Mouse (Mus musculus): ENCODE data around the gene Gm20662. TPM values are rescaled to one million over a fixed set of nuclear protein-coding genes. Genes with fewer than 3 reads are reported as not detected.

The Gm20662 gene
- polyA plus RNA-seq, 1 experiment from 2014 or later: 0.53 TPM

DNA sequence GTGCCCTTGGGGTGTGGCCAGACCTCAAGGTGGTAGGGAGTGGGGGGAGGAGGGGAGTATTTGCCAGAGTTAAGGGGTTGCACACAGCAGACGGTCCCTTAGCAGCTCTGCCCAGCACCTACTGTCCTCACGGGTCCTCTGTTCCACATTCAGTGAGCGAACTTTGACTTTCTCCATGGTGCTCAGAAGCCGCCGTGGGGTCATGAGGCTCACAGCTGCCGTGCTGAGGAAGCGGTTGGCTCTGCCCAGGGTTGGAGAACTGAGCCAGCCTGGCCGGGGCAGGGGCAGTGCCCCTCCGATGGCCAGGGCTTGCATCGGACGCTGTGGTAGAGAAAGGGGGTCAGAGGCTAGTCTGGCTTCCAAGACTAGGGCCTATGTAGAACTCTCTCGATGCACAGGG is 67.2 kb downstream of the Gm20662 start:
- Histone ChIP-seq H3K4me3 (ENCODE audit: low read depth, low read length) (no peak overlapping the region), H3K27ac (ENCODE audit: low read depth, low read length) (no peak overlapping the region), H3K4me1 (ENCODE audit: control insufficient read depth, insufficient read depth, low read length) (no peaks in the 10 kb centered on the region), H3K36me3 (ENCODE audit: control insufficient read depth, insufficient read depth, low read length) (peaks cover 59% of the 10 kb centered on the region), H3K9ac (ENCODE audit: low read length) (no peak overlapping the region), H3K9me3 (replicated peaks; ENCODE audit: control insufficient read depth, low read length) (no peaks in the 10 kb centered on the region), H3K4me2 (ENCODE audit: low read length) (no peak overlapping the region), H3K27me3 (replicated peaks; ENCODE audit: control insufficient read depth, insufficient read depth, low read length) (no peaks in the 10 kb centered on the region)
- DNase-seq (ENCODE audit: low spot score) (no peak), ATAC-seq (no peak)
- 91% methylated on average over 12 of the region's 12 CpGs for WGBS

DNA sequence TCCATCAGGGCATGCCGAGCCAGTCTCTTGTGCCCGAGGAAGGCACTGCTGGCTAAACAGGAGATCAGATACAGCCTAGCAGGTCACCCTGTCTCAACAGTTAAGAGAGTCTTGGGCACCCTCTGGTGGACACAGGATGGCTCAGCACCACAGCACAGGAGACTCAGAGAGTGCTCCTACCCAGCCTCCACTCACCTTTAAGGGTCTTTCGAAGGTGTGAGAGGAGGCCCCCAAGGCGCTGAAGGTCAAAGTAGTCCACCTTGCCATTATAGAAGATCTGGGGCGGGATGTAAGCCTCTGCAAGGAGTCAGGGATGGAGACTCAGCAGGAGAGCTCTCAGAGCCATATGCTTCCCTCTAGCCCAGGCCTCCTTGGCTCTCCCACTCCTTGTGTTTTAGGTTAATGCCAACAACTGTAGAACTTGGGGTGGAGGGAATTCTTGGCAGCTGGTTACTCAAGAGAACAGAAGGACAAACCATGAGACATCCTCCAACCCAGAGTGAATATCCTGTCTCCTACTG is 69.4 kb downstream of the Gm20662 start:
- no peaks in the 10 kb centered on the region for H3K27me3 ChIP-seq (replicated peaks; ENCODE audit: control insufficient read depth, insufficient read depth, low read length)
- H3K4me1 ChIP-seq (ENCODE audit: control insufficient read depth, insufficient read depth, low read length): no peaks in the 10 kb centered on the region
- DNase-seq (ENCODE audit: low spot score): peak; percentile 64
- H3K9me3 ChIP-seq (replicated peaks; ENCODE audit: control insufficient read depth, low read length): no peaks in the 10 kb centered on the region
- ATAC-seq: peak; percentile 67
- peaks cover 57% of the 10 kb centered on the region for H3K36me3 ChIP-seq (ENCODE audit: control insufficient read depth, insufficient read depth, low read length)
- no peak overlapping the region for H3K9ac ChIP-seq (ENCODE audit: low read length)
- H3K4me3 ChIP-seq (ENCODE audit: low read depth, low read length): no peak overlapping the region
- WGBS: 42% methylated on average over 5 of the region's 5 CpGs
- H3K27ac ChIP-seq (ENCODE audit: low read depth, low read length): no peak overlapping the region
- H3K4me2 ChIP-seq (ENCODE audit: low read length): no peak overlapping the region

DNA sequence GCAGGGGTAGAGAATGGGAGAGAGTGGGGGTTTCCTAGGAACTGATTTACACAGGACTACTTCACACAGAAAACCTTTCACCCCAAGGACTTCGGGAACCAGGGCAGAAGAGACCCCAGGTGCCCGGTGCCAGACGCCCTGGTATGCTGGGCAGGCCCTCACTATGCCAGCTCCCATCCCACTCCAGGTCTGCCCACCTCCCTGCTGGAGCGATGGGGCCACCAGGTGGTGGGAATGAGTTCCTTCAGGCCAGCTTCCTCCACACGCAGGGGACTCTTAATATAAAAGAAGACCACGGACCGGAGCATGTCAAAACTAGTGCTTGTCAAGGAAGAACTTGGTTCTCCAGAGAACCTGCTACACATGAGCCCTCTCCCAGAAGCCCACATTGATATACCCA is 71.0 kb downstream of the Gm20662 start:
- no peaks in the 10 kb centered on the region for H3K27me3 ChIP-seq (replicated peaks; ENCODE audit: control insufficient read depth, insufficient read depth, low read length)
- no peak overlapping the region for H3K27ac ChIP-seq (ENCODE audit: low read depth, low read length)
- ATAC-seq (no peak), DNase-seq (ENCODE audit: low spot score) (no peak)
- H3K4me1 ChIP-seq (ENCODE audit: control insufficient read depth, insufficient read depth, low read length): no peaks in the 10 kb centered on the region
- no peak overlapping the region for H3K9ac ChIP-seq (ENCODE audit: low read length)
- H3K36me3 ChIP-seq (ENCODE audit: control insufficient read depth, insufficient read depth, low read length): peaks cover 58% of the 10 kb centered on the region
- WGBS: 86% methylated on average over 7 of the region's 7 CpGs
- no peak overlapping the region for H3K4me2 ChIP-seq (ENCODE audit: low read length)
- H3K9me3 ChIP-seq (replicated peaks; ENCODE audit: control insufficient read depth, low read length): no peaks in the 10 kb centered on the region
- H3K4me3 ChIP-seq (ENCODE audit: low read depth, low read length): no peak overlapping the region

DNA sequence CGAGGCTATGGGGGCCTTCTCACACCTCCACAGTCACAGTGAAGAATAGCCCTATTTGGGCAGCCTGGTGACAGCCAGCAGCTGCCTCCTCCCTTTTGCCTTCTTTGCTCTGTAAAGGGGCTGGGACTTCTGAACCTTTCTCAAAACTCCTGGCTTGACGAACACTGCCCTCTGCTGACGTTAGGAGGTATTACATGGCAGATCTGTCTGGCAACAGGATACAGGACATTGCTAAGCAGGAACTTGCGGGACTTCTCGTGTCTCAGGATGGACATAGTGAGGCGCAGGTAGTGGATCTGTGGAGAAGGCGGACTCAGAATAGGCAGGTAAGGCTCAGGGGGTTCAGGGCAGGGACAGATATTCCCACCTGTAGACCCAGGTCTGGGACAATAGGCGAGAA is 71.8 kb downstream of the Gm20662 start:
- H3K4me3 ChIP-seq (ENCODE audit: low read depth, low read length): no peak overlapping the region
- peaks cover 52% of the 10 kb centered on the region for H3K36me3 ChIP-seq (ENCODE audit: control insufficient read depth, insufficient read depth, low read length)
- DNase-seq (ENCODE audit: low spot score): peak; percentile 89
- H3K9me3 ChIP-seq (replicated peaks; ENCODE audit: control insufficient read depth, low read length): no peaks in the 10 kb centered on the region
- WGBS: 20% methylated on average over 8 of the region's 8 CpGs
- H3K4me1 ChIP-seq (ENCODE audit: control insufficient read depth, insufficient read depth, low read length): no peaks in the 10 kb centered on the region
- no peak overlapping the region for H3K27ac ChIP-seq (ENCODE audit: low read depth, low read length)
- H3K4me2 ChIP-seq (ENCODE audit: low read length): no peak overlapping the region
- H3K27me3 ChIP-seq (replicated peaks; ENCODE audit: control insufficient read depth, insufficient read depth, low read length): no peaks in the 10 kb centered on the region
- peak; percentile 38; the same call in 1 of the 2 replicates for ATAC-seq
- no peak overlapping the region for H3K9ac ChIP-seq (ENCODE audit: low read length)

DNA sequence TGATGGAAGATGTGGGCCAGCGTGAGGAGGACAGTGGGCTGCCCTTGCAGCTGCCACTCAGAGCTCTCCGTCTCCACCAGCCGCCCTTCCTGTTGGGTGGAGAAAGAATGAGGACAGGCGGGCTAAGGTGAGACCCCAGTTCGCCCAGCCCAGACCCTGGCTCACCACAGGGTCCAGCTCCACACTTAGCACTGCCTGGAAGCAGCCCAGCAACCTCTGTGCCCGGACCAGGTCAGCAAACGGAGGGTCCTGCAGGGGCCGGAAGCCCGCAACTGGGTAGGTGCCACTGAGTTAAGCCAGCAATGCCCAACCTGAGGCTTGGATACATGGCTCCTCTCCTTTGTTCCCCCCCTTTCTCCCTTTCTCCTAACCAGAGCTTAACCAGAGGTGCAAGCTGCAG is 72.9 kb downstream of the Gm20662 start:
- Histone ChIP-seq H3K36me3 (ENCODE audit: control insufficient read depth, insufficient read depth, low read length) (peaks cover 41% of the 10 kb centered on the region), H3K4me2 (ENCODE audit: low read length) (no peak overlapping the region), H3K4me1 (ENCODE audit: control insufficient read depth, insufficient read depth, low read length) (no peaks in the 10 kb centered on the region), H3K27me3 (replicated peaks; ENCODE audit: control insufficient read depth, insufficient read depth, low read length) (no peaks in the 10 kb centered on the region), H3K4me3 (ENCODE audit: low read depth, low read length) (no peak overlapping the region), H3K9me3 (replicated peaks; ENCODE audit: control insufficient read depth, low read length) (no peaks in the 10 kb centered on the region), H3K27ac (ENCODE audit: low read depth, low read length) (no peak overlapping the region), H3K9ac (ENCODE audit: low read length) (no peak overlapping the region)
- ATAC-seq (no peak), DNase-seq (ENCODE audit: low spot score) (no peak)
- 92% methylated on average over 9 of the region's 9 CpGs for WGBS

DNA sequence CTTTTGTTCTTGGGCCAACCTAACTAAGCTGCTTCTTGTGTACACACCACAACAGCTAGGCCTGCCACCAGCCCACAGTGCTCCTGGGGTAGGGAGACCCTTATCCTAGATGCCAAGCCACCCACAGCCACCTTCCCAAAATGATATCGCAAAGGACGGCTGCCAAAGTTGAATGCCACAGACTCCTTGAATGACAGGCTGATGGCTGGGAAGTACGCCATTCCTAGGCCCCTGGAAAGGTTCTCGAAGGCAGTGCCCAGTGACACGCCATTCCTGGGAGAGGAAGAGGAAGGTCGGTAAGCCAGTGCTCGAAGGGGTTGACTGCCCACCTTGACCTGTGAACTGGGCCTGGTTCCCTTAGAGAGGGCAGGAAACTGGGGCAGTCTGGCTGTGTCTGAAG is 73.4 kb downstream of the Gm20662 start:
- ATAC-seq (no peak), DNase-seq (ENCODE audit: low spot score) (no peak)
- WGBS: 91% methylated on average over 7 of the region's 7 CpGs

DNA sequence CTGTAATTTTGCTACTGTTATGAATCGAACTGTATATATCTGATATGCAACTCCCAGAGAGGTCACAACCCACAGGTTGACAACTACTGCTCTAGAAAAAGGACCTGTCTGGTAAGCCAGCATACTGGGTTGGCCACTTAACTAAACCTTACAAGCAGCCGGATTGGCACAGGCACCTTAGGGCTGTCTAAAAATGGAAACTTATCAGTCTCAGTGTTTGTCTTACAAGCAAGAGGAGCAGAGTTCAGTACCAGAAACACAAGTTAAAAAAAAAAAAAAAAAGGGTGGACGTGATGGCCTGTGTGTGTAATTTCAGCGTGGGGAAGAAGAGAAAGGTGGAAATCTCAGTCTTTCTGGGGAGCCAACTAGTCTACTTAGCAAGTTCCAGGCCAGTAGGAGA is 75.7 kb downstream of the Gm20662 start:
- Histone ChIP-seq H3K4me3 (ENCODE audit: low read depth, low read length) (no peak overlapping the region), H3K27me3 (replicated peaks; ENCODE audit: control insufficient read depth, insufficient read depth, low read length) (no peaks in the 10 kb centered on the region), H3K27ac (ENCODE audit: low read depth, low read length) (no peak overlapping the region), H3K9ac (ENCODE audit: low read length) (no peak overlapping the region), H3K36me3 (ENCODE audit: control insufficient read depth, insufficient read depth, low read length) (peaks cover 33% of the 10 kb centered on the region), H3K9me3 (replicated peaks; ENCODE audit: control insufficient read depth, low read length) (no peaks in the 10 kb centered on the region), H3K4me2 (ENCODE audit: low read length) (no peak overlapping the region), H3K4me1 (ENCODE audit: control insufficient read depth, insufficient read depth, low read length) (no peaks in the 10 kb centered on the region)
- DNase-seq (ENCODE audit: low spot score): no peak
- no peak for ATAC-seq
- 88% methylated on average over 4 of the region's 4 CpGs for WGBS

More for the DNA sequence above, 73.4 kb downstream of the Gm20662 start:
- H3K27me3 ChIP-seq (replicated peaks; ENCODE audit: control insufficient read depth, insufficient read depth, low read length): no peaks in the 10 kb centered on the region
- no peaks in the 10 kb centered on the region for H3K4me1 ChIP-seq (ENCODE audit: control insufficient read depth, insufficient read depth, low read length)
- H3K4me2 ChIP-seq (ENCODE audit: low read length): no peak overlapping the region
- peaks cover 36% of the 10 kb centered on the region for H3K36me3 ChIP-seq (ENCODE audit: control insufficient read depth, insufficient read depth, low read length)
- H3K27ac ChIP-seq (ENCODE audit: low read depth, low read length): no peak overlapping the region
- H3K9me3 ChIP-seq (replicated peaks; ENCODE audit: control insufficient read depth, low read length): no peaks in the 10 kb centered on the region
- H3K4me3 ChIP-seq (ENCODE audit: low read depth, low read length): no peak overlapping the region
- no peak overlapping the region for H3K9ac ChIP-seq (ENCODE audit: low read length)

DNA sequence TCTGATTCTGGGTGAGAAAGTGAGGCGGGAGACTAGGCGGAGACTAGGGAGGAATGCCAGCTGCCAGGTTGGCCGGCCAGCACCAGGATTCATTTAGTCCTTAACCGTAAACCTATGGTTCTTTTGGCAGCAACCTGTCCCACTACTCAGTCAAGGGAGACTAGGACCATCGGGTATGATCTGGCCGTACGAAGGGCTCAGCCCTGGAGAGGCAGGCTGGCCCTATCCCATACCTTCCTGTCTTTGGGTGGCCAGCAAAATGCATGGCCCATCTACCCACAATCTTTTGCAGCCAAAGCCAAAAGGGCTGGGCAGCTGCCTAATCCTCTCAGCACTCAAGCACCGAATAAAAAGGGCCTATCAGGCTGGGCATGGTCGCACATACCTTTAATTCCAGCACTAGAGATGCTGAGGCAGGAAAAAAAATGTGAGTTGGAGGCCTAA is 76.4 kb downstream of the Gm20662 start:
- Histone ChIP-seq H3K9me3 (replicated peaks; ENCODE audit: control insufficient read depth, low read length) (no peaks in the 10 kb centered on the region), H3K4me2 (ENCODE audit: low read length) (no peak overlapping the region), H3K4me1 (ENCODE audit: control insufficient read depth, insufficient read depth, low read length) (no peaks in the 10 kb centered on the region), H3K36me3 (ENCODE audit: control insufficient read depth, insufficient read depth, low read length) (peaks cover 31% of the 10 kb centered on the region), H3K9ac (ENCODE audit: low read length) (no peak overlapping the region), H3K27ac (ENCODE audit: low read depth, low read length) (no peak overlapping the region), H3K4me3 (ENCODE audit: low read depth, low read length) (no peak overlapping the region), H3K27me3 (replicated peaks; ENCODE audit: control insufficient read depth, insufficient read depth, low read length) (no peaks in the 10 kb centered on the region)
- ATAC-seq (no peak), DNase-seq (ENCODE audit: low spot score) (no peak)
- 61% methylated on average over 9 of the region's 9 CpGs for WGBS

DNA sequence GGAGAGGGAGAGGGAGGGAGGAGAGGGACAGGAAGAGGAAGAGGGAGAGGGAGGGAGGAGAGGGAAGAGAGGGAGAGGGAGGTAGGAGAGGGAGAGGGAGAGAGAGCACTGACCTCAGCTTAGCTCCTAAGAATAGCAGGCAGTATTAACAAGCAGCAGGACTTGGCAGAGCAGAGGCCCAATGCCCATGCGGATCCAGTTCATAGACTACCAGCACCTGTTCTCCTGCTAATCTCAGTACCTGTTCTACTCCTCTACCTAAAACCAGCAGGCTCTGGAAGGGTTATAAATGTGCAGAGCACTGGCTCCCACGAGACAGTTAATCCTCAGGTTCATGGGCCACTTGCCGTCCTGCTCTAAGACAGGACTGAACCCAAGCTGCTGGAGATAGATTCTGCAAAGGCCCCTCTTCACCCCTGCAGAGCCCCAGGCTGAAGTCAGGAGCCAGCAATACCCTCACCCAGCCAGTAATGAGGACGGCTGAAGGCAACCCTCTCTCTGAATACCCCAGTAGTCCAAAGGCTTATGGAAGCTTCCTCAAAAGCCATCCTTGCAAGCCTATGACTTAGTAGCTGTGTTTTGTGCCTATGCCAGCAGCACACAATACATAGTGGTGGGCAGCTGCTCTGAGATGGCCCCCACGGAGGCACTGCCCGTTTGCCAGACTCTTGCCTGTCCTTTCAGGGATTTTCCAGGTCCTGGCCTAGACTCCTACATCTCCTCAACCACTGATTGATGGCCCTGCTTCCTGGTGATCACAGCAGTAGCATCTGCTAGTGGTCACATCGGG is 77.2 kb downstream of the Gm20662 start:
- Histone ChIP-seq H3K9ac (ENCODE audit: low read length) (no peak overlapping the region), H3K4me3 (ENCODE audit: low read depth, low read length) (no peak overlapping the region), H3K27ac (ENCODE audit: low read depth, low read length) (peak overlapping the region; percentile 27; the same call in 1 of the 2 replicates), H3K9me3 (replicated peaks; ENCODE audit: control insufficient read depth, low read length) (no peaks in the 10 kb centered on the region), H3K27me3 (replicated peaks; ENCODE audit: control insufficient read depth, insufficient read depth, low read length) (no peaks in the 10 kb centered on the region), H3K4me2 (ENCODE audit: low read length) (no peak overlapping the region), H3K4me1 (ENCODE audit: control insufficient read depth, insufficient read depth, low read length) (peaks cover 2% of the 10 kb centered on the region; the same call in 1 of the 2 replicates), H3K36me3 (ENCODE audit: control insufficient read depth, insufficient read depth, low read length) (peaks cover 31% of the 10 kb centered on the region)
- WGBS: 61% methylated on average over 7 of the region's 7 CpGs
- ATAC-seq (no peak), DNase-seq (ENCODE audit: low spot score) (no peak)
